Mouse (Mus musculus) adrenal gland, postnatal 10 days (tissue): ENCODE data around the gene Adam17. TPM values are rescaled to one million over a fixed set of nuclear protein-coding genes. Genes with fewer than 3 reads are reported as not detected.

Source experiments
- DNase-seq: peaks from one replicate; pipeline ENCODE4 v3.0.0; 2021; ENCODE audit warnings: mixed read lengths
- total RNA-seq, 2 experiments: library from RNA; stranded (reverse); gene quantifications; 2 replicates each; pipeline ENCODE4 v1.2.3; 2021

Adam17 gene
- total RNA-seq, 2 experiments from 2014 or later = 48.0 to 53.1 TPM

- no peak for DNase-seq
Measured at GRCm38 (mm10) chr12:21362686-21363085, 10.7 kb downstream of the Adam17 start.

GRCm38 (mm10) chr12:21353681-21354080 is 19.8 kb downstream of the Adam17 start:
- no peak for DNase-seq

GRCm38 (mm10) chr12:21350113-21350876 is 23.1 kb downstream of the Adam17 start:
- DNase-seq = no peak

GRCm38 (mm10) chr12:21346972-21347371 is 26.5 kb downstream of the Adam17 start:
- no peak for DNase-seq

GRCm38 (mm10) chr12:21340674-21341073 is 32.8 kb downstream of the Adam17 start:
- DNase-seq = no peak

- no peak for DNase-seq
Measured at GRCm38 (mm10) chr12:21337171-21337570, 36.3 kb downstream of the Adam17 start.

- no peak for DNase-seq
Measured at GRCm38 (mm10) chr12:21335869-21336268, 37.6 kb downstream of the Adam17 start.

GRCm38 (mm10) chr12:21333766-21334165 is 39.7 kb downstream of the Adam17 start:
- DNase-seq = no peak

- DNase-seq = no peak
Measured at GRCm38 (mm10) chr12:21333021-21333420, 40.4 kb downstream of the Adam17 start.

- no peak for DNase-seq
Measured at GRCm38 (mm10) chr12:21331711-21332110, 41.7 kb downstream of the Adam17 start.

GRCm38 (mm10) chr12:21330961-21331576 is 42.4 kb downstream of the Adam17 start:
- no peak for DNase-seq

GRCm38 (mm10) chr12:21329661-21330400 is 43.6 kb downstream of the Adam17 start:
- no peak for DNase-seq

- peak; percentile 61 for DNase-seq
Measured at GRCm38 (mm10) chr12:21326325-21326724, 47.1 kb downstream of the Adam17 start.

GRCm38 (mm10) chr12:21325266-21325665 is 48.2 kb downstream of the Adam17 start:
- DNase-seq = no peak

GRCm38 (mm10) chr12:21324101-21324500 is 49.3 kb downstream of the Adam17 start:
- no peak for DNase-seq

- no peak for DNase-seq
Measured at GRCm38 (mm10) chr12:21322856-21323255, 50.6 kb downstream of the Adam17 start.

GRCm38 (mm10) chr12:21322296-21322695 is 51.1 kb downstream of the Adam17 start:
- DNase-seq = no peak

GRCm38 (mm10) chr12:21321170-21321569 is 52.3 kb downstream of the Adam17 start:
- no peak for DNase-seq

- no peak for DNase-seq
Measured at GRCm38 (mm10) chr12:21320317-21320716, 53.1 kb downstream of the Adam17 start.

GRCm38 (mm10) chr12:21318143-21318895 is 55.1 kb downstream of the Adam17 start:
- peak; percentile 80 for DNase-seq

GRCm38 (mm10) chr12:21316869-21317265 is 56.6 kb downstream of the Adam17 start:
- DNase-seq = peak; percentile 67
